In the genomic region with DNA sequence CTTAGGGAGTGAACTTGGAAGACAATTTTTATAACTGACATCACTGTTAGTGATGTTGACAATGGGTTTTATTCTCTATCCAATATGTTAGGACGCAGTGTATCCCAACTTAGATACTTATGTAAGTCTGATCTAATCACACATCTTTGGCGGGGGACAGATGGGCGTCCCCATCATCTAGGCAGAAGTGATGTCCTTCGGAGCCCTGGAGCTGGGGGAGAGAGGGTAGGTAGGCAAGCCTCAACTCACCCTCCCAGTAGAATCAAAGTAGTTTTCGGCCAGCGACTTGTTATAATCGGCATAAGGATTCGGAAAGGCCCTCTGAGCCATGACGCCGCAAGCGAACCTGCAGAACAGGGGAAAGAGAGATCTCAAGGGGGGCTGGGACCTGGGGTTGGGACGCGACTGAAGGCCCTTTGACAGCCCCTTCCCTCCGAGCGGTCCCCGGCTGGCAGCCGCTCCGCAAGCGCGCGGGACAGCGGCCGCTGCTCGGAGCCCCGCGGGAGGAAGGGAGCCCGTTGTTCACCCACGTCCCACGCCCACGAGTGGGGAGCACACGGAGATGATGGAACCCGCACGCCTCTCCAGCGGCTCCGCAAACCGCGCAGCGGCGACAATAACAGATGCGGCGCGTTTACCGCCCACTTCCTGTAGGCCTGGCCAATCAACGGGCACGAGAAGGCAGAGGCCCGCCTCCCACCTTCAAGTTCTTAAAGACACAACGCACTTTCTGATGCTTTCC, we compare ENCODE assay signal across 8 mouse cellular contexts. TPM values are rescaled to one million over a fixed set of nuclear protein-coding genes. Genes with fewer than 3 reads are reported as not detected.
DNase-seq lines count a peak whose midpoint lies in the region; ATAC-seq and TF ChIP-seq lines count a peak whose summit lies in the region.

A gene (minus strand): TSS at position 627 of the 742 bp plus-strand sequence.

- no peak for TF ChIP-seq CTCF in cortical plate, adult 2 months (IDR thresholded peaks at IDR 0.05; ENCODE audit: extremely low read depth, insufficient read depth, low read length)

- peak; percentile 99 for ATAC-seq in activated CD4-positive, CD25-positive, alpha-beta regulatory T cell, adult 4 months
- peak; percentile 94 for ATAC-seq in megakaryocyte progenitor cell, adult 5-6 weeks (replicated peaks; ENCODE audit: poor library complexity)

- peak; percentile 87 for DNase-seq in gastrocnemius, postnatal 10 days
- DNase-seq in induced T-regulatory cell, adult 2 months (ENCODE audit: low read depth), result peak; percentile 94
- DNase-seq in left cerebral cortex, adult 9 months (ENCODE audit: low spot score in 2 of 2), result peak; percentile 83 to 94
- peak; percentile 92 for DNase-seq in right cerebral cortex, postnatal 14 days
- DNase-seq in urinary bladder, postnatal 36 days (ENCODE audit: low spot score in 2 of 2), result peak; percentile 77 to 89

- peak within 1 kb of the TSS; percentile 64 for H3K27ac ChIP-seq in cortical plate, adult 2 months (ENCODE audit: insufficient read depth, low read length)

- peak within 1 kb of the TSS; percentile 66 for H3K4me3 ChIP-seq in cortical plate, adult 2 months (ENCODE audit: insufficient read depth, low read length)

- peak; percentile 87 for TF ChIP-seq POLR2A in cortical plate, adult 2 months (IDR thresholded peaks at IDR 0.05; ENCODE audit: extremely low read depth, insufficient read depth, low read length)

- no peaks in the 10 kb centered on the region for H3K4me1 ChIP-seq in cortical plate, adult 2 months (ENCODE audit: control insufficient read depth, insufficient read depth, low read length)

RNA-seq across cellular contexts. Expression of the gene that starts here (rescaled TPM):
- polyA plus RNA-seq in activated CD4-positive, CD25-positive, alpha-beta regulatory T cell, adult 4 months (2017; shearing (Covaris generic)), result 10 to 100 TPM; 31.3 to 32.3 TPM
- polyA plus RNA-seq in cortical plate, adult 2 months (2012; rRNA removed), result 226 and 228 TPM in 2 replicates
- 10 to 100 TPM; 29.8 to 36.0 TPM for total RNA-seq in gastrocnemius, postnatal 10 days (2021)
- total RNA-seq in megakaryocyte progenitor cell, adult 5-6 weeks (2015), result 49.9 and 50.4 TPM in 2 replicates
- total RNA-seq in megakaryocyte progenitor cell, adult 5-6 weeks (2017), result 29.6 and 38.9 TPM in 2 replicates

Comparison
In these comparisons a context has a peak if more than half of its experiments do, and no peak if none do; other contexts are left out.
1. Peak in every context shown above with its lines: DNase-seq, ATAC-seq, H3K4me3 ChIP-seq and H3K27ac ChIP-seq.